Mouse (Mus musculus) hindlimb bud, embryonic 11.5 days (tissue): ENCODE data around the gene Tspan9.

Experiments
- DNase-seq: peaks from one replicate; pipeline ENCODE4 v3.0.0-alpha.2; 2012; ENCODE audit warnings: low read depth, low spot score; ENCODE audit errors: extremely low spot score

The Tspan9 gene

DNA sequence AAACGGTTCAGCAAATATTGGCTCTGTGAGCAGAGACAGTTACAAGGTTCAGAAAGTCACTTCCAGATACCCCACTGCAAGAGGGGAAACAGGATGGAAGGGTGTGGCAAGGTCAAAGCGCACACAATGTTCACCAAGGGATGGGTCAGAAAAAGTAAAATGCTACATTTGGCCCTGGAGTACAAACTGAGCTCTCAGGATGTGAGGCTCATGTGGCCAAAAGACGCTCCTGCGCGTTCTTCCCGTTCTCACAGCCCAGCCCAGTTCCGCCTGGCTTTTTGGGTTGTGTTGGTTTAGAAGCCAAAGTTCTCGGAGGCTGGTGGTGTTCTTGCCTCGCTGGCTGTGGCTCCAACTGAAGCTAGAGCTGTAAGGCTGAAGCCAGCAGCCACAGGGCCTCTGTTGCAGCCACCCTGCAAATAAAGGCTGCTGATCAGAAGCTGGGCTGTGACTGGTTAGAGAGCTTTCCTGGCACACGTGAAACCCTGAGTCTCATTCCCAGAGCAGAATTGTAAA, 9.7 kb downstream of the Tspan9 start:
- DNase-seq: no peak

GRCm38 (mm10) chr6:128132581-128132980, 10.8 kb downstream of the Tspan9 start:
- no peak for DNase-seq

DNA sequence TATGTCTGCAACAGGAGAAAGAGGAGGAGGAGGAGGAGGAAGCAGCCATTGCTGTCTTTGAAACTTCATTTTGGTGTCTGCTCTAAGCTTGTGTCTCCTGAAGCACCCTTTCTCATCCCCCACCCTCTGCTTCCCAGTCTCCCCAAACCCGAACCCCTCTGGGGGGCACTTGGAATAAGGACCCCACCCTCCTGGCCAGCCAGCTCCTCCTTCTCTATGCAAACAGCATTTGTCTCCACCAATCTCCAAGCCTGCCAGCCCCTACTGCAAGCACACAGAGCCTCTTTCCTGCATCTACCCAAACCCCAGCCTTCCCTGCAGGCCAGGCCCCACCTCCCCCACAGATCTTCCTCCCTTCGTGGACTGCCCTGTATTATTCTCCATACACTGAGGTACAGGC, 12.0 kb downstream of the Tspan9 start:
- DNase-seq: no peak

GRCm38 (mm10) chr6:128130686-128131085, 12.7 kb downstream of the Tspan9 start:
- no peak for DNase-seq

- DNase-seq: no peak
Measured at GRCm38 (mm10) chr6:128129382-128129781, 14.0 kb downstream of the Tspan9 start.

DNA sequence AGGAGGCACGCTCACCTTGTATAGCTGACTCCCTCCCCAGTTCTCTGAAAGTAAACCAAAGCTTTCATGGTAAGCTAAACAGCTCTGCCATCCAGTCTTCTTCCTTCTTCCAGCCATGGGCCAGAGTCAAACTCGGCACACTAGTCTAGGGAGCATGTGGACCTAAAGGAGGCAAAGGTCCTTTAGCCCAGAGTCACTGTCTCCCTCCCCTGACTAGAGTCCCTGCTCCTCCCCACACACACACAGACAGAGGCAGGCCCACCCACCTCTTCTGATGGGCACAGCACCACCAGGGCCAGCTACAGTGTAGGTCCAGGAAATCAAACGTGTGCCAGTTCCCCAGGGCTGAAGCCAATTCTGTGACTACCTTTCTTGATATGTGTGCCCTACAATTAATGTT, 16.1 kb downstream of the Tspan9 start:
- DNase-seq: no peak

GRCm38 (mm10) chr6:128126876-128127275, 16.5 kb downstream of the Tspan9 start:
- DNase-seq: no peak

DNA sequence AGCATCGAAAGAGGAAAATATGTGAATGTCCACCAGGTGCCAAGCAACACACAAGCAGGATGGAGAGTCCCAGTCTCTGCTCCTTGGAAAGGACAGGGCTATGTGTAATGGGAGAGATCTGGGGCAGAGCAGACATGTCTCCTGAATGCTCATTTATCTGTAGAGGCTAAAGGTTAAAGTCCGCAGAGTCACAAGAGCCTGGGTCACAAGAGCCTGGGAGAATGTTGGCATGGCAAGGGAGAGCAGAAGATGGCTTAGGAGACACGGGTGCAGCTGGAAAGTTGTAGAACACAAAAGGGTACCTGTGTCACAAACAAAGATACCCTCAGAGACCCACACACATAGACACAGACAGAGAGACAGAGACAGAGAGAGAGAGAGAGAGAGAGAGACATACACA, 17.9 kb downstream of the Tspan9 start:
- no peak for DNase-seq

- no peak for DNase-seq
Measured at GRCm38 (mm10) chr6:128124222-128124971, 19.0 kb downstream of the Tspan9 start.

GRCm38 (mm10) chr6:128122127-128122526, 21.3 kb downstream of the Tspan9 start:
- no peak for DNase-seq

GRCm38 (mm10) chr6:128121691-128122090, 21.7 kb downstream of the Tspan9 start:
- no peak for DNase-seq

GRCm38 (mm10) chr6:128120806-128121205, 22.6 kb downstream of the Tspan9 start:
- DNase-seq: no peak

- no peak for DNase-seq
Measured at GRCm38 (mm10) chr6:128118670-128119230, 24.6 kb downstream of the Tspan9 start.

DNA sequence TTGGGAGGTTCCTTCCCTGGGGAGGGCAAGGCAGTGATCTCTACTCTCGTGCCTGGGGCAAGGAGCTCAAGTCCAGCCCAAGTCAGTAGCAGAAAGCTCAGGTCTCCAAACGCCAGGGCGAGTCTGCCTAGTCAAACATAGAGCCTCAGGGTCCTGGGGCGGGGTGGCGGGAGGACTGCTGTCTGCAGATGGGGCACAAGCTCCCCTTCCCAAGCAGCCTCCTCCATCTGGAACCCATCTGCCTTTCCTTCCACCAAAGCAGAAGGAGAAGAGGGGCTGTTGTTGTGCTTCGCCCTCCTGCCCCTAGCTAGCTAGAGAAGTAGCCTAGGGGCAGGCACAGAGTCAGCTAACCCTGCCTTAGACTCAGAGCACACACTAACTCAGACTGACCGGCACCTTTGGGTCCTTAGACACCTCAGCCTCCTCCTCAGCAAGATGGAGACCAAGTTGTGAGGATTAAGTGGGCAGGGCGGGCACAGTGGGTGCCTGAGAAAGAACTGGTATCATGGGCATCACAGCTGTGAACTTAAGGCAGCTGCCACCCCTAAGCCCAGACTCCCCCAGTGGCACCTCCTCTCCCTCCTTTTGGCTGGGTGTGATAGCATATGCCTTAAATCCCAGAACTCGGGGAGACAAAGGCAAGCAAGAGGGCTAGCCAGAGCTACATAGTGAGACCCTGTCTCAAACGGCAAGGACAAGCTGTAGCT, 26.4 kb downstream of the Tspan9 start:
- DNase-seq: no peak

- DNase-seq: no peak
Measured at GRCm38 (mm10) chr6:128116344-128116743, 27.1 kb downstream of the Tspan9 start.

GRCm38 (mm10) chr6:128115121-128115520, 28.3 kb downstream of the Tspan9 start:
- DNase-seq: no peak

DNA sequence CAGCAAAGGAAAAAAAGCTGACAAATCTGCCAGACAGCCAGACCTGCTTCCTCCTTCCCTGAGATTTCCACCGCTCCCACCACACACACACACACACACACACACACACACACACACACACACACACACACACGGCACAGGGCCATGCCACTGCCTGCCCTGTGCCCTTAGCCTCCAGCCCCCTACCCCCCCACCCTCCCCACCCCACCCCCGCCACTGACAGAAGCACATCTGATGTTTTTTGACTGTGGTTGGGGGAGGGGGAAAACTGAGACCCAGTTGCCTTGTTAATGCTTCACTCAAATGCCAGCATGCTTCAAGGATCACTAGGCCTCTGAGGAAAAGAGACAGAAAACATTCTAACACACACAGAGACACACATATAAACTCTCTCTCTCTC, 30.8 kb downstream of the Tspan9 start:
- DNase-seq: no peak

- DNase-seq: no peak
Measured at GRCm38 (mm10) chr6:128111784-128112183, 31.6 kb downstream of the Tspan9 start.

DNA sequence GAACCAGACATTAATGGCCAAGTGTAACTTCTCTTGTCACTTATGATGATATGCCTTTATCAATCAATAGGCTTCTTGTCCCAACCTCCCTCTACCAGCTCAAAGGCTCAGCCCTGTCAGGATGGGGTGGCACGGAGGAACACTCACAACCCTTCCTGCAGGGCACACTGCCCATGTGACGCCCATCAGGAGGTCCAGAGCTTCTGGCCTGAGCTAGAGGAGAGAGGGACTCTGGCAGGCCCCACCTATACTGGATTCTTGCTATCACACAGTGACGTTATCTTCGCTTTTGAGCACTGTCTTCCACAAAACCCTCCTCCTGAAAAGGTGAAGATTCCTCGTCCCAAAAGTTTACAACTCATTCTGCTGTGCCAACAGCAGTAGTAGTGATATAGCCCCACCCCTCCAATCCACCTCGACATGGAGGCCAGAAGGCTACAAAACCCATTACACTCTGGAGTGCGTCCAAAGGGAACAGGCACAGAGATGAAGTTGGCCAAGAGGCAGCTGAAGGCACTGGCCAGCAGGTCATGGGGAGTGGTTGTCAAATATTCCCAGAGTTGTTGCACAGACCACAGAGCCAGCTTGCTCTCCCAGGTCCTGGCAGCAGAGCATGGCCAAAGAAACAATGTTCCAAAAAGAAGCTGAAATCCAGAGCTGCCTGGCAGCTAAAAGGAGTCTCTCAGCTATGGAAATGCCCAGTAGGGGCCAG, 34.9 kb downstream of the Tspan9 start:
- DNase-seq: no peak

DNA sequence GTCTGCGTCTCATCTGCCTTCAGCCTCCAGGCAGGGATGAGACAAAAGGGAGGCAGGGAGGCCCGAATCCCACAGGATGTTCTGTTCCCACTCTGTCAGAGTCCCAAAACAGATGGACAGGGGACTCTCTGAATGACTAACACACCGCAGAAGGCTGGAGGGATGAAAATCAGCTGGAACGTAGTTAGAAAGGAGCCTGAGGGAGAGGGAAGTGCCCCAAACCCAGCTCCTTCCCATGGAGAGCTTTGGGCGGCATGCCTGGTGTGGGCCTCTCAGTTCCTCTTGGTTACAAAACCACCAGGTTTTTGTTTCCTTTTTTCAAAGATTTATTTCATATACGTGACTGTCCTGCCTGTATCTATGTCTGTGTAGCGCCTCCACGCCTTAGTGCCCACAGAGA, 35.7 kb downstream of the Tspan9 start:
- DNase-seq: no peak

DNA sequence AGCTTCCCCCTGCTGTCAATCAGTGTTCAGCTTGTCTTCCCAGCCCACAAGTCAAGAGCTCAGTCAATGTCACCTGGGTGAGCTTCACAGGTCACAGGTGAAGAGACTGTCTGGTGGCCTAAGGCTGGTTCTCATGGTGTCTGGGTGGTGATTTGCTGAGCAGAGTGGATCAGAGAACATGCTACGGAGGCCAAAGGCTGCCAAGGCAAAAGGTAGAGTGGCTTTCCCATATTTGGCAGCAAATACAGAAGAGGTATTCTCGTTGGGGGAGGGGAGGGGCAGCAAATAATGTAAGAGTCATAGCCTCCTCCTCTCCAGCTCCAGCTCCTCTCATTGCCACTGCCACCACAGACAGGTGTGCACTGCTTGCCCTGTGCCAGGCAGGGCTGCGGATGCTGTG, 37.2 kb downstream of the Tspan9 start:
- no peak for DNase-seq
